Mouse (Mus musculus) erythroid progenitor cell, adult 5-6 weeks (primary cell): ENCODE results near the gene Haus6. TPM values are rescaled to one million over a fixed set of nuclear protein-coding genes. Genes with fewer than 3 reads are reported as not detected.
"Not testable (repeated sequence)": the region's sequence is repeated elsewhere in the genome, so short reads cannot be mapped to it uniquely, and the experiment has no call there.

Experiments used
- ATAC-seq: replicated peaks from 2 replicates; pipeline ENCODE4 v1.8.0; 2016; ENCODE audit warnings: moderate number of reproducible peaks, mild to moderate bottlenecking, moderate TSS enrichment, inconsistent platforms; ENCODE audit not compliant: poor library complexity, low FRiP score, severe bottlenecking
- total RNA-seq, 2 experiments: library from RNA; stranded (forward) in 1 of 2; stranded (reverse) in 1 of 2; fragments of 150-400 nt in 1 of 2; fragments of 186-747, 209-891 nt in 1 of 2; gene quantifications; 2 replicates each; pipeline versions ENCODE4 v1.2.3 to v1.2.4; 2015 to 2017; ENCODE audit warnings: low replicate concordance in 2 of 2

Haus6 gene
- total RNA-seq (2015; ENCODE audit: low replicate concordance) = 11.5 and 19.3 TPM in 2 replicates
- 16.9 and 27.2 TPM in 2 replicates for total RNA-seq (2017; ENCODE audit: low replicate concordance)

DNA sequence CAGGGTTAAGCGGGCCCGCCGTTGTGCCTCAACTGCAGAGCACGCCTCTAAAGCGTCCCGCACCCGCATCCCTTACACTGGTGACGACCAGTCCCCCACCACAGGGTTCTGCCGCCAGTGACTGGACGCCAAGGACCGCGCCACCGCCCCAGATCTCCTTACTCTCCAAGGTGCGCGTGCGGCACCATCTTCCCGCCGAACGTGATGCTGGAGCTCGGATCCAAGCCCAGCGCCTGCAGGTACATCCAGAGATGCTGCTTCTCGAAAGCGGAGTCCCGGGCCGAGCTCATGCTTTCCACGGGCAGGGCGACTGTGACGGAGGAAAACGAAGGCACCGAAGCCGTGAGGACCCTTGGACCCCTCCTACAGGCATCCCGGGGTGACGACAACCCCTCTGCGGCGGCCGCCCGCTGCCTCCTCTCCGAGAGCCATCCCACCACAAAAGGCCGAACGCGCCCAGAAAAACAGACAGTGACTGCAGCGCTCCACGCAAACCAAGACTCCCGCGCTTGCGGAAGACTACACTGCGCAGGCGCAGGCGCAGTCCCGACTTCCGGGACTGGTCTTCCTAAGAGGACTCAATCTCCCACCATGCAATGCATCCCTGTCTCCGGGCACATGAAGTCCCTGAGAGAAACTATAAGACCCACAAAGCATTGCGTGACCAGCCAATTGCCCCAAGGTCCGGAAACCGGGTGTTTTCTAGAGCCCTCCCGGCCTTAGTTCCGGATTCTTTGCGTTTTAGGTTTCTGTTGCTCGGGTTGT is at the start of gene Haus6:
Haus6 (minus strand) TSS at position 532 of the 765 bp plus-strand sequence.
- ATAC-seq = peak; percentile 98

DNA sequence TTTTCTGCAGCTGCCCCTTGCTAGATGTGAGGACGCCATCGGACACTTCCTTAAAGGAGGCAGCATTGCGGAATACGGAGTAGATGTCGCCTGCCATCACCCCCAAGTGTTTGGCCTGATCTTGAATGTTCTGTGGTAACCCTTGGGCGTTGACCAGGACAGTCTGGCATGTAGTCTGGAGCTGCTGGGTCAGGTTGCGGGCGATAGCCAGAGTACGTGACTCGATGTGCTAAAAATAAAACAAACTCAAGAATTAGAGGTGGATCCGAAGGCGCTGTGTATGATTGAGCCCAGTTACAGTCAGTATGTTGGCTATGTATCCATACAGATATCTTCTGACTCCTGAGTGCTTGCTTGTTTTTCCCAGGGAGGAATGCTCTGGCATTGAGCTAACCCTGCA is 45.3 kb upstream of the Haus6 start:
- ATAC-seq = no peak

DNA sequence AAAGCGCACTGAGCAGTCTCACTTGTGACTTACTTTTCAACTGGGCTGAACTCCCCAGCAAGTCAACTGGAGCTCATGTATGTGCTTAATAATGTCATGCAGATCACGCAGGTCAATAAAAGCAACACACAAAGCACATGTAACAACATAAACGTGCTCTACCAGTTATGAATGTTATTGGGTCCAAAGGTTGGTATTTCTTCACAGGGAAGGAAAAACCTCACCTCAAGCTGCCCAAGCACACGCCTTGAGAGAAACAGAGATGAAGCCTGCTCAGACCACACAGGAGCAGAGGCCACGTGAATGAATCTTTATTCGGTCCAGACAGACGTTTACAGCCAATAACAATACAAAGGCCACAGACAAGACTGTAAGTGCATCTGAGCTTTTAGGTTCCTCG is 44.6 kb upstream of the Haus6 start:
- ATAC-seq = not testable (repeated sequence)

DNA sequence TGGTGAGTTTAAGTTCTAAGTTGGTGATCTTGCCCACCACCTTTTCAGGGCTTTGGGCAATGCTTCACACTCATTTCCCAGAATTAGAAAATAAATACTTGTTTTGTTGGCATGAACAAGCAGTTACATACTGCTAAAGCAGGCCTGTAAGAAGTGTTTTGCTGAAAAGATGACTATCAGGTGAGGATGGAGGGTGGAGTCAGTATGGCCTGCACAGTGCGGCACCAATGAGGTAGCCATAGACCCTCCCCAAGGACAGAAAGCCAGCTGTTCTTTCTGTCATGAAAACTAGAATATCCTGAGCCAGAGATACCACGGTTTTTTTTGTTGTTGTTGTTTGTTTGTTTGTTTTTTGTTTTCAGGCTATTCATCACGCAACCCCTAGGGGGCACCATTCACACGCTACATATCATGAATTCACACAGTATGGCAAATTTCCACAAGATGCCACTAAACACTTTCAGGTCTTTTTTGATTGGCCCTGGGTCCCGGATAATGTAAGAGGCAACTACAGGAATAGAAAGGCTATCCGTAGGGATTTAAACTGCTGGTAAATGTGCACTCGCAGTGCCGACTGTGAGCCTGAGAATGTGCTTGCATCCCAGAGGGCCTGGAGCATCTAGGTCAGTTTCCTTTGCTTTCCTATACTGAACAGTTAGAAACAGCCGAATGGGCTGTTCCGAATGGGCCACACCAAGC is 40.0 kb upstream of the Haus6 start:
- ATAC-seq = peak; percentile 49; the same call in 1 of the 2 replicates

DNA sequence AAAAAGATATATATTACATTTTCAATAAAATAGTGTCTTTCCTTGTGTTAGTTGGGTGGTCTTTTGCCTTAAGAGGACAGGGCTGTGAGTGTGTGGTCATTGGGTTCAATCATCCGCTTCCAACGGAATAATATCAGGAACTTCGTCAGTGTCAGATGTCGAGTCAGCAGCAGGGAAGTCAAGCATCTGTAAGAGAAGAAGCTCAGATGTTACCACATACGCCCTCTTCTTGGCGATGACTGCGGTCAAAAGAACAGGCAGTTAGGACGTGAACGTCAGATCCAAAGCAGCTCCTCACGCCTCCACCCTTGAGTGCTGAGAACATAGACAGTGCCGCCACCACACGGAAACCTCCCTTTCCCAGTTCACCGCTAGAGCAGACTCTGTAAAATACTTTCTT is 36.5 kb upstream of the Haus6 start:
- not testable (repeated sequence) for ATAC-seq

DNA sequence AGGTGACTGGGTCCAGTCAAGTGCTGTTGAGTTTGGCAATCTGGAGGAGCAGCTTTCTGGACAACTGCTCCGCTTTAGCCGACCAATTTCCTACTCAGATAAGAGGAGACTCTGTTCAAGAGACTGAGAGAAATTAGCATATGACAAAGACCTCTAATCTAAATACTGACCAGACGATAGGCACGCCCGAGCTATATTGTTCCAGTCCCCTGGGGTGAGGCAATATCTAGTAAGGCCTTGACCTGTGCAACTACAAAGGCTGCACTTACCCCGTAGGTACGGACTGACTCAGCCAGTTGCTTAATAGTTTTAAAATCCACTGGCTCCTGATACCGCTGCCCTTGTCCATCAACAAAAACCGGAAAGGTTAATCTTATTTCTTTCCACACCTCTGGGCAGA is 25.7 kb upstream of the Haus6 start:
- not testable (repeated sequence) for ATAC-seq

DNA sequence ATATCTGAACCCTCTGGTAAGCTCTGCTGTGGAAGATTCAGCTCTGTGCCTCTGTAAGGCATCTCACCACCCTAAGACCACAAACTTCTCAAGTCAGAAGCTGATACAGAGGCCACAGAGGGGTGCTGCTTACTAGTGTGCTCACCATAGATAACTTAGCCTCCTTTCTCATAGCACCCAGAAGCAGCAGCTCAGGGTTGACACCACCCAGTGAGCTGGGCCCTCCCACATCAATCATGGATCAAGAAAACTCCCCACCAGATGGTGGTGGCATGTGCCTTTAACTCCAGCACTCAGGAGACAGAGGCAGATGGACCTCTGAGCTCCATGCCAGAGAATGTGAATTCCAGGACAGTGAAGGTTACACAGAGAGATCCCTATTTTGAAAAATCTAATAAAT is 23.0 kb upstream of the Haus6 start:
- peak; percentile 59 for ATAC-seq

DNA sequence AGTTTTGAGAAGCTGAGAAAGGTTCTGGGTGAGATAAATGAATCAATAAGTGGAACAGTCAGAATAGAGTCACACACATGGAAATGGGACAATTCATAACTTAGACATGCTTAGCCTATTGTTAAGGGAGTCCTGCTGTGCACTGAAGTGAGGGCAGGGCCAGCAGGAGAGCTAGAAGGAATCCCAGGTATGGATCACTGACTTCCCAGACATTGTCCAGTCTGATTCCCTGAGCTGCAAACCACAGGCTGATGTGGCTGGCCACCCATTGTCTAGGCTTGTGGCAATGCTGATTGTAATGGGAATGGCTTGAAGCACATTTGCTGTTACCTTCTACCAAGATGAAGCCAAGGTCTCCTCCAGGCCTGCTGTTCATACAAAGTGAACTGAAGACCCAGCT is 22.5 kb upstream of the Haus6 start:
- ATAC-seq = not testable (repeated sequence)

DNA sequence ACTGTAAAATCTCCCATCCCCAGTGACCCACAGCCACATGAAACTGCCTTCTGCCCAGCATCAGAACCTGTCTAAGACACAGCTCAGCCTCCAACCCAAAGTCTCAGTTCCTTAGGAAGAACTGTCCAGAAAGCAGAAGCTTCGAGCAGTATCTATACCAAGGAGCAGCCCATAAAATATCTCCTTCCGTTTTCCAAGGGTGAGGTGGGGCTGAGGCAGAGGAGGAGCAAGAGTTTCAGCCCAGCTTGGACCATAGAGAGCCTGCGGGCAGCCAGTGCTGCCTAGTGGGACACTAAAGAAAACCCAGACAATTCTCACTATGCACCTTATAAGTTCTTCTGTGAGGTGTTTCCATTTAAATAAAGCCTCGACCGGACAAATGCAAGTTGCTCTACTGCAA is 20.7 kb upstream of the Haus6 start:
- ATAC-seq = peak; percentile 84

DNA sequence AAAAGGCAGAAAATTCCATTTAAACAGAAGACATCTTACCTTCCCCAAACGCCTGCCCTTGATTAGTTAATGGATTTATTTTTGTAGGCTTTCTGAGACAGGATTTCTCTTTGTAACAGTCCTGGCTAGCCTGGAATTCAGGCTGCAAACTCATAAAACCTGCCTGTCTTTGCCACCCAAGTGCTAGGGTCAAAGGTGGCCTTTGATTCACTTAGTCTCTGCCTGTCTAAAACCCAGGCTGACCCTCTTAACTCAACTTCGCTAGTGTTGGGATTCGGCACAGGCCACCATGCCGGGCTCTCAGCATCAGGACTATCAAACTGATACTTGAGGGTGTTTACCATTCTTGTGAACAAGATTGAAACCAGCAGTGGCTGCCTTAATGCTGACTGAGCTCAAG is 20.0 kb upstream of the Haus6 start:
- ATAC-seq = no peak

DNA sequence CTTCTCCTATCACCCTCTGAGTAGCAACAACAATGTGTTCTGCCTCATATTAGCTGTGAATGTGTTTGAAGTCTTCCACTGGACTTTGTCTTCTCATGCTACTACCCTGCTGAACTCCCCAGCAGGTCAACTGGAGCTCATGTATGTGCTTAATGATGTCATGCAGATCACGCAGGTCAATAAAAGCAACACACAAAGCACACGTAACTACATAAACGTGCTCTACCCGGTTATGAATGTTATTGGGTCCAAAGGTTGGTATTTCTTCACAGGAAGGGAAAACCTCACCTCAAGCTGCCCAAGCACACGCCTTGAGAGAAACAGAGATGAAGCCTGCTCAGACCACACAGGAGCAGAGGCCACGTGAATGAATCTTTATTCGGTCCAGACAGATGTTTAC is 14.6 kb upstream of the Haus6 start:
- not testable (repeated sequence) for ATAC-seq

DNA sequence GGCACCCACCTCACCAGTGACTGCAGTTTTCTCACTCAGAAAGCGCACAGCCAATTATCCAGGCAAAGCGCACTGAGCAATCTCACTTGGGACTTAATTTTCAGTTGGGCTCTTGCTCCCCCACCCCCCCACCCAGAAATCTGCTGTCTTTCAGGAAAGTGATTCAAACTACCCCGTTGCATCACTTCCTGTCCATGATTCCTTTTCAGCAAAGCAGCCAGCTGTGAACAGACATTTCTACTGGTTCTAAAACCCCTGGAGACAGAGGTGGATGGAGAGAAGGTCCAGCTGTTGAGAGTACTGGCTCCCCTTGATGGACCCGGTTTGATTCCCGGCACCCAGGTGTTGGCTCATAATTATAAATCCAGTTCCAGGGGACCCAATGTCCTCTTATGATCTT is 13.6 kb upstream of the Haus6 start:
- no peak for ATAC-seq

DNA sequence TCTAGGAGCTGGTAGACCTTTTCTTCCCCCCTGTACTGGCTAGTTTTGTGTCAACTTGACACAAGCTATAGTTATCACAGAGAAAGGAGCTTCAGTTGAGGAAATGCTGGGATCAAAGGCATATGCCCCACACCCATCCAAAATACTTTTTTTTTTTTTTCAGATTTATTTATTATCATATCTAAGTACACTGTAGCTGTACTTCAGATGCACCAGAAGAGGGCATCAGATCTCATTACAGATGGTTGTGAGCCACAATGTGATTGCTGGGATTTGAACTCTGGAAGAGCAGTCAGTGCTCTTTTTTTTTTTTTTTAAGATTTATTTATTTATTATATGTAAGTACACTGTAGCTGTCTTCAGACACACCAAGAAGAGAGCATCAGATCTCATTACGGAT is 10.7 kb upstream of the Haus6 start:
- ATAC-seq = not testable (repeated sequence)

DNA sequence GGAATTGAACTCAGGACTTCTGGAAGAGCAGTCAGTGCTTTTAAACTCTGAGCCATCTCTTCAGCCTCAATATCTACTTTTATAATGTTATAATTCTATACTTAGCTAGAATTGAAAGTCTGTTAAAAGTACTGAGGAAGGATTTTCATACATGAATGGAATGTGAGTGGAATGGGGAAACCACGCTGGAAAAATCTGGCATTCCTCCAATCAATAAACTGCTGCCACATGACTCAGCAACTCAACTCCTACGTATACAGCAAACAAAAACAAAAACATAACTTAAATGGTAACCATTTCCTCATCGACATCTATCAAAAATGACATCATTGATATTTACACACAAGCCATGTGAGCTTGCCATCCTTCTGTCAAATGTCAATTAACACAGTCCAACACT is 10.3 kb upstream of the Haus6 start:
- ATAC-seq = no peak

DNA sequence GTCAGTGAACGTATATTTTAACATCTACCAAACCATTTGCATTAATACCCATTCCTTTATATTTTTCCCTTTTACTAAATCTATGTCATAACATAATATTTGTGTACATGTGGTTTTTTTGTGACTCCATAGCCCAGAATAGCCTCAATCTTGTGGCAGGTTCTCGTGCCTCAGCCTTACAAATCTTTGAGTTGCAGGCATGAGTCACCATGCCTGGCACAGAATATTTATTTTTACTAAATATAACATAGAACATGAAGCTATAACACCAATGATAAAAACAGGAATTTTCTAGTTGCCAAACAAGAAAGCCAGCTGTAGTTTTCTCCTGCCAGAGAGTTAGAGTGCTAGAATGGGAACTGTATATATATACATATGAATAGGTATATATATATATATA is 8.7 kb upstream of the Haus6 start:
- ATAC-seq = no peak

DNA sequence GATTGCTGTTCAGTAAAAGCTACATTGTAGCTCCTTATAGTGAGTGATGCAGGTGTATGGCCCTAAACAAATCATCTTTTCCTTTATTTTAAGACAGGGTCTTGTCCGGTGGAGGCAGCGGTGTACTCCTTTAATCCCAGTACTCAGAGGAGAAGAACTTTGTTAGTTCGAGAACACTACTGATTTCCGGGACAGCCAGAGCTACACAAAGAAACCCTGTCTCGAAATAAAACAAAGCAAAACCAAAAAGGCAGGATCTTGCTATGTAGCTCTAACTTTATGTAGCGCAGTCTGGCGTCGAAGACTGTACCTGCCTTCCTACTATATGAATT is 400 bp upstream of the Haus6 start:
- ATAC-seq = peak; percentile 39; the same call in 1 of the 2 replicates

DNA sequence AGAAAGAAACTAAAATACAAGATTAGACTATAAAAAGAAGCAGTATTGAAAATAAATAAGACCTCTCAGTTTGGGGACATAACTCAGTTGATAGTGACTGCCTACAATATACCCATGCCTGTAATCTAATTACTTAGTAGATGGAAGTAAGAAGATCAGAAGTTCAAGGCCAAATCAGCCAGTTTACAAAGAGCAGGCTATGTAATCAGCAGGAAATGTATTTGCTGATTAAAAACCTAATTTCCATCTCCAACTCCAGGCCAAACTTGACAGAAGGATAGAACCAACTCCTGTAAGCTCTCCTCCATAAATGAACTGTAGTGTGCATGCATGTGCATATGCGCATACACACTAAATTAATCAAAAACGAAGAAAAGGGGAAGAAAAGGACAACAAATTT is 20.6 kb downstream of the Haus6 start:
- no peak for ATAC-seq

DNA sequence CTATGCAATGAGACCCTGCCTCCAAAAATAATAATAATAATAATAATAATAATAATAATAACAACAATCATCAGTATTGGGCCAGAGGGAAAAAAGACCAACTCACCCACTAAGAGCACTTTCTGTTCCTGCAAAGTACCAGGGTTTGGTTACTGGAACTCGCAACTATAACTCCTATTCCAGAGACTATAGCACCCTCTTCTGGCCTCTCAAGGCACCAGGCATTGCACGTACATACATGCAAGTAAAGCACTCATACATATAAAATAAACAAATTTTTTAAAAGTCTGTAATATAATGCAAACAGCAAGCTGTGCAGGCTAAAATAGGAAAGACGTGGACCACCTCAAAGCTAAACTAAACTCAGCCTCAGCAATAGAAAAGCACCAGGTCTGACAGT is 23.6 kb downstream of the Haus6 start:
- no peak for ATAC-seq

DNA sequence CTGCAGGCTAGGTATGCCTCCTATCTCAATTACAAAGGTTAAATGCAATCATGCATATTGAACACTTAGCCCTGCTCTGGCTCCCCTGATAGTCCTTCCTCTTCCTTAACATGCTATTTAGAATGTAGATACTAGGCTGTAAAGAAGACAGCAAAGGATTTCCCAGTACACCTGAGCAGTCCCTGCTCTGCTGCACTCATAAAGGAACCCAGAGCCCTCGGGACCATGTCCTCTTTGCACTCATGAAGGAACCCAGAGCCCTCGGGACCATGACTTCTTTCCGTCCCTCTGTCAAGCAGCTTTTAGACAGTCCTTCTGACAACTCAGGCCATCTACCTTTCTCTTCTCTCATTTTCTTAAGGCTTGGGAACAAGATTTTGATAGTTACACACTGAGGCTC is 31.3 kb downstream of the Haus6 start:
- no peak for ATAC-seq

DNA sequence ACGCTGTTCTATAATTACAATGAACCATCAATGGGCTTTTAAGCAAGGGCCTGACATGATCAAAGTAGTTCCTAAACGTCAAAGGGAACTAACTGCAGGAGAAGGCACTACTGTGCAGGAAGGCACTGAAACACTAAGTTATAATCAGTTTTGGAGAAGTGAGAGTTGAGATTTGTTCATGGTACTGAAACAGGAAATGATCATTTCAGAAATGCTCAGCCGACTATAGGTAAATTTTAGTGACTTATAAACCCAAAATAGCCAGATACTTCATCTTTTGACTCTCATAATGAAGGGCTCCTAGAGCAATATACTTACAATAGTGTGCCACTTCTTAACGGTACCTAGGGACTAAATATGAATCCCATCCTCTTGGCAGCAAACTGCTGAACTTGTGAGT is 31.8 kb downstream of the Haus6 start:
- no peak for ATAC-seq

DNA sequence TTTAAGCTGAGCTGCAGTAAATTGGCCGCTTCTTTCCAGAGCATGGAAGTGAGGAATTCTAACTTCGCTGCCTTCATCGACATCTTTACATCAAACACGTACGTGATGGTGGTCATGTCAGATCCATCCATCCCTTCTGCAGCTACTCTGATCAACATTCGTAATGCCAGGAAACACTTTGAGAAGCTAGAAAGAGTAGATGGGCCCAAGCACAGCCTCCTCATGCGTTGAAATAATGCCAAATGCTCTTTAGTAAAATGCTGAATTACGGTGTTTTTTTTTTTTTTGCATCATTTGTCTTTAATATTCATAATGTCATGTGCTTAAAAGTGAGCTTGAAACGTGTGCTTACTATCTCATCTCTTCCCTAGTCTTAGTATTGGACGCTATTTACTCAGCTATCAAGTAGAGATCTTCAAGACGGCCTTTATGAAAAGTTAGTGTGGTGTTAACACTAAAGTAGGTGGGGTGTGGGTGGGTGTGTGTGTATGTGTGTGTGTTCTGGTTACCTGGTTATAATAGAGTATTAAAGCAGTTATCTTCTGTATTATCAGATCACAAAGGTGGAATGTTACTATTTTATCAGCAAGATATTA is 35.1 kb downstream of the Haus6 start:
- no peak for ATAC-seq
